Mouse (Mus musculus): ENCODE data around the gene Tmem86b. TPM values are rescaled to one million over a fixed set of nuclear protein-coding genes. Genes with fewer than 3 reads are reported as not detected.

Gene Tmem86b
- 3.7 and 5.1 TPM in 2 replicates for polyA plus RNA-seq (2016; fragmentation: Nextera tagmentation; extraction: Ambion mirVana)

DNA sequence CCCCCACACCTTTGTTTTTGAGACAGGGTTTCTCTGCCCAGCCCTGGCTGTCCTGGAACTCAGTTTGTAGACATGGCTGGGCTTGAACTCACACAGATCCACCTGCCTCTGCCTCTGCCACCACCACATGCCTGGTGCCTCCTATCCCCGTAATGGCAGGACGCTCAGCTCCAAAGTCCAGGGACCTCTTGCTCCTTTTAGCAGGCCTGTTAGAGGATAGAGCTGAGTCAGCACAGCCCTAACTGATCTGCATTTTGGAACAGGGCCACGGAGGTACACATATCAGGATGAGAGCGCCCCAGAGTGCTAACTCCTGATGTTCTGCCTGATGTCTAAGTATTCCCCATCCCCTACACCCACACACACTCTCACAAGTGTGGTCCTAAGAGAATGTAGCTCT is at the start of gene Tmem86b:
Tmem86b (minus strand) TSS at position 392 of the 400 bp plus-strand sequence.
- no peak within 1 kb of the TSS for H3K27ac ChIP-seq
- 97% methylated on average over 4 of the region's 4 CpGs for WGBS
- H3K4me3 ChIP-seq (replicated peaks) = no peak within 1 kb of the TSS
- no peaks in the 10 kb centered on the region for H3K4me1 ChIP-seq
- H3K4me2 ChIP-seq = no peak within 1 kb of the TSS
- H3K9me3 ChIP-seq = no peaks in the 10 kb centered on the region
- no peaks in the 10 kb centered on the region for H3K27me3 ChIP-seq
- ATAC-seq (ENCODE audit: low FRiP score) = no peak
- peaks cover 75% of the 10 kb centered on the region for H3K36me3 ChIP-seq (replicated peaks)
- no peak within 1 kb of the TSS for H3K9ac ChIP-seq

- Histone ChIP-seq H3K36me3 (replicated peaks) (peaks cover 64% of the 10 kb centered on the region), H3K9ac (no peak overlapping the region), H3K9me3 (no peaks in the 10 kb centered on the region), H3K4me2 (no peak overlapping the region), H3K4me1 (no peaks in the 10 kb centered on the region), H3K27me3 (no peaks in the 10 kb centered on the region), H3K27ac (no peak overlapping the region), H3K4me3 (replicated peaks) (no peak overlapping the region)
- 95% methylated on average over 7 of the region's 7 CpGs for WGBS
- ATAC-seq (ENCODE audit: low FRiP score) = no peak
Measured at GRCm38 (mm10) chr7:4675200-4675599, 44.0 kb upstream of the Tmem86b start.

GRCm38 (mm10) chr7:4674114-4674731 is 43.0 kb upstream of the Tmem86b start:
- no peaks in the 10 kb centered on the region for H3K4me1 ChIP-seq
- WGBS = 95% methylated on average over 12 of the region's 12 CpGs
- no peak overlapping the region for H3K9ac ChIP-seq
- no peaks in the 10 kb centered on the region for H3K27me3 ChIP-seq
- H3K36me3 ChIP-seq (replicated peaks) = peaks cover 65% of the 10 kb centered on the region
- ATAC-seq (ENCODE audit: low FRiP score) = no peak
- H3K27ac ChIP-seq = no peak overlapping the region
- no peaks in the 10 kb centered on the region for H3K9me3 ChIP-seq
- H3K4me3 ChIP-seq (replicated peaks) = no peak overlapping the region
- H3K4me2 ChIP-seq = no peak overlapping the region

- Histone ChIP-seq H3K36me3 (replicated peaks) (peaks cover 57% of the 10 kb centered on the region), H3K9ac (no peak overlapping the region), H3K4me2 (no peak overlapping the region), H3K9me3 (no peaks in the 10 kb centered on the region), H3K4me1 (no peaks in the 10 kb centered on the region), H3K27ac (no peak overlapping the region), H3K4me3 (replicated peaks) (no peak overlapping the region), H3K27me3 (no peaks in the 10 kb centered on the region)
- ATAC-seq (ENCODE audit: low FRiP score) = no peak
- 73% methylated on average over 4 of the region's 4 CpGs for WGBS
Measured at GRCm38 (mm10) chr7:4671956-4672355, 40.7 kb upstream of the Tmem86b start.

GRCm38 (mm10) chr7:4670655-4671255 is 39.5 kb upstream of the Tmem86b start:
- Histone ChIP-seq H3K27ac (no peak overlapping the region), H3K4me2 (no peak overlapping the region), H3K9ac (no peak overlapping the region), H3K36me3 (replicated peaks) (peaks cover 57% of the 10 kb centered on the region), H3K27me3 (no peaks in the 10 kb centered on the region), H3K9me3 (no peaks in the 10 kb centered on the region), H3K4me1 (no peaks in the 10 kb centered on the region), H3K4me3 (replicated peaks) (no peak overlapping the region)
- ATAC-seq (ENCODE audit: low FRiP score) = no peak
- 94% methylated on average over 8 of the region's 8 CpGs for WGBS

- 97% methylated on average over 9 of the region's 9 CpGs for WGBS
- Histone ChIP-seq H3K4me3 (replicated peaks) (no peak overlapping the region), H3K36me3 (replicated peaks) (peaks cover 49% of the 10 kb centered on the region), H3K9me3 (no peaks in the 10 kb centered on the region), H3K27me3 (no peaks in the 10 kb centered on the region), H3K9ac (no peak overlapping the region), H3K27ac (no peak overlapping the region), H3K4me2 (no peak overlapping the region), H3K4me1 (no peaks in the 10 kb centered on the region)
- no peak for ATAC-seq (ENCODE audit: low FRiP score)
Measured at GRCm38 (mm10) chr7:4669156-4669555, 37.9 kb upstream of the Tmem86b start.

GRCm38 (mm10) chr7:4668506-4668905 is 37.3 kb upstream of the Tmem86b start:
- H3K27ac ChIP-seq = no peak overlapping the region
- peaks cover 49% of the 10 kb centered on the region for H3K36me3 ChIP-seq (replicated peaks)
- WGBS = 92% methylated on average over 8 of the region's 8 CpGs
- ATAC-seq (ENCODE audit: low FRiP score) = no peak
- no peaks in the 10 kb centered on the region for H3K27me3 ChIP-seq
- no peak overlapping the region for H3K4me2 ChIP-seq
- no peaks in the 10 kb centered on the region for H3K4me1 ChIP-seq
- H3K9ac ChIP-seq = no peak overlapping the region
- no peaks in the 10 kb centered on the region for H3K9me3 ChIP-seq
- no peak overlapping the region for H3K4me3 ChIP-seq (replicated peaks)

DNA sequence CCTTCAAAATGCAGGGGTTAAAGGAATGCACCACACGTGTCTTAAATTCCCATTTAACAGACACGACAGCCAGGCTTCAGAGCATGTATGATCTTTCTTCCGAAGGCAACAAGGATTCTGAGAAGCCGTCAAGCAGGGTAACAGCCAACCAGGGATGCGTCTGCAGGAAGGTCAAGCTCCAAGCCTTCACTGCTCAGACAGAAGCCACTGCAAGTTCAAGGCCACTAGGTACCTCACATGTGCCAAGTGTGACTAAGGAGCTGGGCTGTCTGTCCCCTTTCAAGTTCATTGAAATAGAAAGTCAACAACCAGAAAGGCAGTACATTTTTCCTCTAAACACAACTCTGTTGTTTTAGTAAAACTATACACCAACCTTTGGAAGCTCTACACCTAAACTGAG is 35.6 kb upstream of the Tmem86b start:
- H3K27ac ChIP-seq = no peak overlapping the region
- no peak overlapping the region for H3K9ac ChIP-seq
- H3K4me2 ChIP-seq = no peak overlapping the region
- peaks cover 47% of the 10 kb centered on the region for H3K36me3 ChIP-seq (replicated peaks)
- H3K4me1 ChIP-seq = no peaks in the 10 kb centered on the region
- ATAC-seq (ENCODE audit: low FRiP score) = no peak
- no peaks in the 10 kb centered on the region for H3K9me3 ChIP-seq
- H3K4me3 ChIP-seq (replicated peaks) = no peak overlapping the region
- H3K27me3 ChIP-seq = no peaks in the 10 kb centered on the region
- 95% methylated on average over 5 of the region's 5 CpGs for WGBS

- no peak overlapping the region for H3K27ac ChIP-seq
- H3K36me3 ChIP-seq (replicated peaks) = peaks cover 28% of the 10 kb centered on the region
- ATAC-seq (ENCODE audit: low FRiP score) = no peak
- H3K9ac ChIP-seq = no peak overlapping the region
- whole genome bisulfite sequencing = 82% methylated on average over 2 of the region's 2 CpGs
- no peaks in the 10 kb centered on the region for H3K9me3 ChIP-seq
- no peak overlapping the region for H3K4me3 ChIP-seq (replicated peaks)
- no peak overlapping the region for H3K4me2 ChIP-seq
- H3K27me3 ChIP-seq = no peaks in the 10 kb centered on the region
- peaks cover 11% of the 10 kb centered on the region for H3K4me1 ChIP-seq
Measured at GRCm38 (mm10) chr7:4663742-4664141, 32.5 kb upstream of the Tmem86b start.

DNA sequence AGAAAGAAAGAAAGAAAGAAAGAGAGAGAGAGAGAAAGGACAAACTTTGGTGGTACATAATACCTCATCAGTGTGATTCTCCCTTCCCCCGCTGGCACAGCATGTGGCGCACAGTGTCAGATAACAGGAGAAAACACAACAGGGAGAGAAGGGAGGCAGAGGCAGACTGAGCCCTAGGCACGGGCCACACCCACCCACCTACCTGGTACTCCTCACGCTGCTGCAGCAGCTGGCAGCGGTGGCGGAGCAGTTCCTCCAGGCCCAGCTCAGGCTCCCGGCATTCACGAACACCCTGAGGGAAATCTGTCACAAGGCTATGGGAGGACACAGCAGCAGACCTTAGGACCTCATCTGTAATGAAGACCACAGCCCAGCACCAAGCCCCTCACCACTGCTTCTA is 32.0 kb upstream of the Tmem86b start:
- 73% methylated on average over 8 of the region's 8 CpGs for WGBS
- Histone ChIP-seq H3K4me3 (replicated peaks) (no peak overlapping the region), H3K27ac (no peak overlapping the region), H3K9ac (no peak overlapping the region), H3K9me3 (no peaks in the 10 kb centered on the region), H3K27me3 (no peaks in the 10 kb centered on the region), H3K4me1 (peaks cover 12% of the 10 kb centered on the region), H3K4me2 (no peak overlapping the region), H3K36me3 (replicated peaks) (peaks cover 28% of the 10 kb centered on the region)
- ATAC-seq (ENCODE audit: low FRiP score) = no peak

GRCm38 (mm10) chr7:4659911-4660443 is 28.8 kb upstream of the Tmem86b start:
- H3K36me3 ChIP-seq (replicated peaks) = peaks cover 15% of the 10 kb centered on the region
- H3K9ac ChIP-seq = peak overlapping the region; percentile 97
- H3K27me3 ChIP-seq = no peaks in the 10 kb centered on the region
- peak overlapping the region; percentile 96; the same call in 1 of the 2 replicates for H3K27ac ChIP-seq
- no peaks in the 10 kb centered on the region for H3K9me3 ChIP-seq
- 62% methylated on average over 3 of the region's 3 CpGs for WGBS
- no peak for ATAC-seq (ENCODE audit: low FRiP score)
- H3K4me3 ChIP-seq (replicated peaks) = peak overlapping the region; percentile 86
- H3K4me1 ChIP-seq = peaks cover 38% of the 10 kb centered on the region
- H3K4me2 ChIP-seq = peak overlapping the region; percentile 97

DNA sequence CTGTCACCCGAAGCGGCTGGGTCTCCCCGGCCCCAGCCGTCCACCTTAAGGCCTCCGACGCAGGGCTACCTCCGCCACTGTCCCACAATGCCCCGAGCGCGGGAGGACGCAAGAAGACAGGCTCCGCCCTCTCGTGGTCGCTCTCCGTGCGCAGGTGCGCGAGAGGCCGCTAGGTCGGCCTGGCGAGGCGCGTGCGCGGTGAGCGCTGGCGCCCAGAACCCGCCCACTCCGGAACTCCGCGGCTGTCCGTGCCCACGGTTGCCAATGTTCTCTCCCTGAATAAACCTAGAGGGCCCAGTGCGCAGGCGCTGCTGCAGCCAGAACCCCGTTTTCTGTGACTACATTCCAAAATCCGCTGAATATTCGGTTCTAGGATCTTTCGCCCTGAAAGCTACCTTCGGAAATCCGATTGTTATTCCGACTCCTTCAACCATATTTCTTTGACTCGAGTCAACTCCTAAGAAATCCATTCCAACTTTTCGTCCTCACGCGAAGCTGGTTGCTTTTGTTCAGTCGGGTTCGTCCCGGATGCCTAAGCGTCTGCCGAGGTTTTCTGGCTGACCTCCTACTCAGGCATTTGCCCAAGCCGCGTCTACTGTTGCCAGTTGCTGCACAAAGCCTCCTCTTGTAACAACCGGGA is 27.8 kb upstream of the Tmem86b start, which contains the start of gene Ppp6r1:
Ppp6r1 (minus strand) TSS at position 108 of the 640 bp plus-strand sequence.
- no peaks in the 10 kb centered on the region for H3K9me3 ChIP-seq
- WGBS = under 1% methylated on average over 54 of the region's 54 CpGs
- no peaks in the 10 kb centered on the region for H3K27me3 ChIP-seq
- peak within 1 kb of the TSS; percentile 86 for H3K4me3 ChIP-seq (replicated peaks)
- peak; percentile 97 for ATAC-seq (ENCODE audit: low FRiP score)
- H3K4me2 ChIP-seq = peak within 1 kb of the TSS; percentile 97
- H3K27ac ChIP-seq = peak within 1 kb of the TSS; percentile 96
- H3K4me1 ChIP-seq = peaks cover 38% of the 10 kb centered on the region
- H3K9ac ChIP-seq = peak within 1 kb of the TSS; percentile 97
- H3K36me3 ChIP-seq (replicated peaks) = peaks cover 8% of the 10 kb centered on the region

Data from forebrain, embryonic 12.5 days (tissue).